Mouse (Mus musculus): ENCODE data around the gene Add1.

GRCm38 (mm10) chr5:34578038-34578655, 4.7 kb downstream of the Add1 start:
- TF ChIP-seq CTCF (IDR thresholded peaks at IDR 0.05; ENCODE audit: control insufficient read depth, insufficient read depth, insufficient replicate concordance, low read depth, low read length): no peak
- TF ChIP-seq POLR2A (IDR thresholded peaks at IDR 0.05; ENCODE audit: control insufficient read depth, low read depth, low read length): no peak
